Mouse (Mus musculus): Measurements from ENCODE around the gene Stat5b.

Gene Stat5b

GRCm38 (mm10) chr11:100850038-100850777 is at the start of gene Stat5b:
Stat5b (minus strand) TSS chr11:100850724.
- peak; percentile 87 for DNase-seq (ENCODE audit: low read depth, low spot score)

GRCm38 (mm10) chr11:100898441-100899199 is 48.1 kb upstream of the Stat5b start:
- DNase-seq (ENCODE audit: low read depth, low spot score): no peak

GRCm38 (mm10) chr11:100897294-100898231 is 47.0 kb upstream of the Stat5b start:
- peak; percentile 81 for DNase-seq (ENCODE audit: low read depth, low spot score)

GRCm38 (mm10) chr11:100896078-100896477 is 45.6 kb upstream of the Stat5b start:
- DNase-seq (ENCODE audit: low read depth, low spot score): peak; percentile 51

- no peak for DNase-seq (ENCODE audit: low read depth, low spot score)
Measured at GRCm38 (mm10) chr11:100894146-100894918, 43.8 kb upstream of the Stat5b start.

- DNase-seq (ENCODE audit: low read depth, low spot score): peak; percentile 96
Measured at GRCm38 (mm10) chr11:100893482-100893881, 43.0 kb upstream of the Stat5b start.

- DNase-seq (ENCODE audit: low read depth, low spot score): peak; percentile 48
Measured at GRCm38 (mm10) chr11:100892435-100892834, 41.9 kb upstream of the Stat5b start.

GRCm38 (mm10) chr11:100891256-100892123 is 41.0 kb upstream of the Stat5b start:
- no peak for DNase-seq (ENCODE audit: low read depth, low spot score)

GRCm38 (mm10) chr11:100890481-100890880 is 40.0 kb upstream of the Stat5b start:
- peak; percentile 37 for DNase-seq (ENCODE audit: low read depth, low spot score)

- DNase-seq (ENCODE audit: low read depth, low spot score): no peak
Measured at GRCm38 (mm10) chr11:100888348-100888820, 37.9 kb upstream of the Stat5b start.

GRCm38 (mm10) chr11:100887764-100888163 is 37.2 kb upstream of the Stat5b start:
- DNase-seq (ENCODE audit: low read depth, low spot score): no peak

- no peak for DNase-seq (ENCODE audit: low read depth, low spot score)
Measured at GRCm38 (mm10) chr11:100887236-100887635, 36.7 kb upstream of the Stat5b start.

GRCm38 (mm10) chr11:100886188-100886740 is 35.7 kb upstream of the Stat5b start:
- DNase-seq (ENCODE audit: low read depth, low spot score): no peak

GRCm38 (mm10) chr11:100885472-100885871 is 34.9 kb upstream of the Stat5b start:
- no peak for DNase-seq (ENCODE audit: low read depth, low spot score)

GRCm38 (mm10) chr11:100883640-100884039 is 33.1 kb upstream of the Stat5b start:
- no peak for DNase-seq (ENCODE audit: low read depth, low spot score)

- DNase-seq (ENCODE audit: low read depth, low spot score): no peak
Measured at GRCm38 (mm10) chr11:100879321-100880078, 29.0 kb upstream of the Stat5b start.

GRCm38 (mm10) chr11:100875761-100876160 is 25.2 kb upstream of the Stat5b start:
- DNase-seq (ENCODE audit: low read depth, low spot score): no peak

- DNase-seq (ENCODE audit: low read depth, low spot score): no peak
Measured at GRCm38 (mm10) chr11:100870968-100871350, 20.4 kb upstream of the Stat5b start.

Measured in brain, adult 2 months (tissue).